12 mouse cellular contexts compared by ENCODE assay signal in the genomic region with DNA sequence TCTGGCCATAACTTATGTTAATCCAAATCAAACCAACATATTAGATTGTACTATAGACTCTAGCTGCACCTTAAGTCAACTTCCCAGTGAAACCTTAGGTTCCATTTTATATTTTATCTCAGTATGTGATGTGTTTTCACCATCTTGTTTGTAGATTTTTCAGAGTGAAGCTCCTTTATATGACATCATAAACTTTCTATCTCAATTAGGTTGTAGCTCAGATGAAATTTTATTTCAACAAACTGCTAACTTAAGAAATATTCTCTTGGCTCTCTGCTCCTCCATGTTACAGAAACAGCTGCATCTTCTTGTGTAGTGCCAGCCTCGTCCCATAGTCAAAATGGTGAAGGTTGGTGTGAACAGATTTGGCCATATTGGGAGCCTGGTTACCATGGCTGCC.
DNase-seq lines count a peak whose midpoint lies in the region; ATAC-seq lines count a peak whose summit lies in the region.
"Had no signal": no experiment of that assay in that cellular context is flagged by ENCODE, and none has a peak within 500 bp of the region (broad histone marks: within the 10 kb centered on the region; RNA-seq: fewer than 3 reads in every experiment).

No protein-coding gene starts in this region.

- H3K9me3 ChIP-seq in midbrain, embryonic 14.5 days (ENCODE audit: control insufficient read depth, low read length), result no peaks in the 10 kb centered on the region
- no peaks in the 10 kb centered on the region for H3K9me3 ChIP-seq in midbrain, embryonic 15.5 days
- H3K9me3 ChIP-seq in intestine, embryonic 16.5 days (ENCODE audit: control insufficient read depth, low read length), result no peaks in the 10 kb centered on the region
- H3K9me3 ChIP-seq: hindbrain, embryonic 15.5 days; limb, embryonic 15.5 days had no signal

- ATAC-seq in midbrain, embryonic 14.5 days (ENCODE audit: low FRiP score, low TSS enrichment), result no peak
- no peak for ATAC-seq in midbrain, embryonic 15.5 days (replicated peaks)
- no peak for ATAC-seq in intestine, embryonic 16.5 days

- H3K9ac ChIP-seq in midbrain, embryonic 14.5 days (replicated peaks; ENCODE audit: low read length), result no peak overlapping the region
- H3K9ac ChIP-seq in midbrain, embryonic 15.5 days, result no peak overlapping the region
- H3K9ac ChIP-seq in intestine, embryonic 16.5 days (ENCODE audit: low read depth, low read length), result no peak overlapping the region
- H3K9ac ChIP-seq: hindbrain, embryonic 15.5 days; limb, embryonic 15.5 days had no signal

- 67% methylated on average over 1 of the region's 1 CpGs for WGBS in midbrain, embryonic 14.5 days
- 70% methylated on average over 1 of the region's 1 CpGs for WGBS in midbrain, embryonic 15.5 days
- 79% methylated on average over 1 of the region's 1 CpGs for WGBS in intestine, embryonic 16.5 days

- H3K27ac ChIP-seq in midbrain, embryonic 14.5 days (replicated peaks; ENCODE audit: low read depth, low read length), result no peak overlapping the region
- H3K27ac ChIP-seq in midbrain, embryonic 15.5 days, result no peak overlapping the region
- H3K27ac ChIP-seq in intestine, embryonic 16.5 days (ENCODE audit: low read length), result no peak overlapping the region
- H3K27ac ChIP-seq: hindbrain, embryonic 15.5 days; limb, embryonic 15.5 days had no signal

- H3K4me2 ChIP-seq in midbrain, embryonic 14.5 days (ENCODE audit: low read length), result no peak overlapping the region
- no peak overlapping the region for H3K4me2 ChIP-seq in midbrain, embryonic 15.5 days
- no peak overlapping the region for H3K4me2 ChIP-seq in intestine, embryonic 16.5 days (ENCODE audit: low read depth, low read length)
- H3K4me2 ChIP-seq: heart, embryonic 11.5 days; hindbrain, embryonic 15.5 days; limb, embryonic 15.5 days had no signal

- DNase-seq in embryo, embryonic 10.5 days (ENCODE audit: low spot score), result peak; percentile 38
- DNase-seq in embryo, embryonic 10 days (ENCODE audit: low spot score), result no peak
- peak; percentile 26 for DNase-seq in midbrain, embryonic 14.5 days
- DNase-seq in c-Kit-negative CD71-positive TER-119-positive erythroid progenitor cells, embryonic 14.5 days (ENCODE audit: low read depth, low spot score), result peak; percentile 48
- peak; percentile 44 for DNase-seq in retina, postnatal 1 day
- no peak for DNase-seq in left cerebral cortex, adult 18-20 months (ENCODE audit: low spot score in 2 of 2)
- DNase-seq: adrenal gland, postnatal 14 days had no signal

- H3K36me3 ChIP-seq in midbrain, embryonic 14.5 days (ENCODE audit: control insufficient read depth, insufficient read depth, low read length), result no peaks in the 10 kb centered on the region
- H3K36me3 ChIP-seq in midbrain, embryonic 15.5 days (replicated peaks), result no peaks in the 10 kb centered on the region
- H3K36me3 ChIP-seq in intestine, embryonic 16.5 days (ENCODE audit: control insufficient read depth, insufficient read depth, low read length), result no peaks in the 10 kb centered on the region
- H3K36me3 ChIP-seq: hindbrain, embryonic 15.5 days; limb, embryonic 15.5 days had no signal

- H3K27me3 ChIP-seq in midbrain, embryonic 14.5 days (ENCODE audit: control insufficient read depth, insufficient read depth, low read length), result no peaks in the 10 kb centered on the region
- H3K27me3 ChIP-seq in midbrain, embryonic 15.5 days (replicated peaks), result no peaks in the 10 kb centered on the region
- H3K27me3 ChIP-seq in intestine, embryonic 16.5 days (replicated peaks; ENCODE audit: control insufficient read depth, insufficient read depth, low read length), result no peaks in the 10 kb centered on the region
- H3K27me3 ChIP-seq: hindbrain, embryonic 15.5 days; limb, embryonic 15.5 days had no signal

- no peak overlapping the region for H3K4me3 ChIP-seq in midbrain, embryonic 14.5 days (replicated peaks; ENCODE audit: low read depth, low read length)
- H3K4me3 ChIP-seq in midbrain, embryonic 15.5 days, result no peak overlapping the region
- H3K4me3 ChIP-seq in intestine, embryonic 16.5 days (ENCODE audit: low read length), result no peak overlapping the region
- H3K4me3 ChIP-seq: hindbrain, embryonic 15.5 days; limb, embryonic 15.5 days had no signal

- no peaks in the 10 kb centered on the region for H3K4me1 ChIP-seq in midbrain, embryonic 14.5 days (ENCODE audit: control insufficient read depth, insufficient read depth, low read length)
- no peaks in the 10 kb centered on the region for H3K4me1 ChIP-seq in midbrain, embryonic 15.5 days
- H3K4me1 ChIP-seq in intestine, embryonic 16.5 days (ENCODE audit: control insufficient read depth, insufficient read depth, low read length), result no peaks in the 10 kb centered on the region
- H3K4me1 ChIP-seq: hindbrain, embryonic 15.5 days; limb, embryonic 15.5 days had no signal

Comparison
In these comparisons a context has a peak if more than half of its experiments do, and no peak if none do; other contexts are left out.
1. DNase-seq: peak in embryo, embryonic 10.5 days (single experiment), midbrain, embryonic 14.5 days (single experiment), c-Kit-negative CD71-positive TER-119-positive erythroid progenitor cells, embryonic 14.5 days (single experiment) and retina, postnatal 1 day (single experiment); none in embryo, embryonic 10 days (single experiment) and left cerebral cortex, adult 18-20 months (0 of 2).